Mouse (Mus musculus): ENCODE data around the gene Rgs14. TPM values are rescaled to one million over a fixed set of nuclear protein-coding genes. Genes with fewer than 3 reads are reported as not detected.

The Rgs14 gene
- polyA plus RNA-seq, 1 experiment from 2014 or later: 0.81 TPM

GRCm38 (mm10) chr13:55361974-55362452 is 7.5 kb upstream of the Rgs14 start:
- WGBS: under 1% methylated on average over 32 of the region's 32 CpGs
- peaks cover 37% of the 10 kb centered on the region for H3K4me1 ChIP-seq
- ATAC-seq (ENCODE audit: low FRiP score): peak; percentile 51
- peak overlapping the region; percentile 98 for H3K4me3 ChIP-seq (replicated peaks)
- H3K27me3 ChIP-seq (replicated peaks): peaks cover 8% of the 10 kb centered on the region
- peaks cover 21% of the 10 kb centered on the region for H3K36me3 ChIP-seq
- H3K27ac ChIP-seq (replicated peaks): peak overlapping the region; percentile 87
- H3K9me3 ChIP-seq (replicated peaks): no peaks in the 10 kb centered on the region
- peak overlapping the region; percentile 90 for H3K4me2 ChIP-seq
- peak overlapping the region; percentile 89 for H3K9ac ChIP-seq (replicated peaks)

- Histone ChIP-seq H3K4me3 (replicated peaks) (peak within 1 kb of the TSS; percentile 98), H3K36me3 (peaks cover 19% of the 10 kb centered on the region), H3K4me2 (peak within 1 kb of the TSS; percentile 90), H3K4me1 (peaks cover 37% of the 10 kb centered on the region), H3K9ac (replicated peaks) (peak within 1 kb of the TSS; percentile 89), H3K27me3 (replicated peaks) (peaks cover 12% of the 10 kb centered on the region), H3K27ac (replicated peaks) (peak within 1 kb of the TSS; percentile 87), H3K9me3 (replicated peaks) (no peaks in the 10 kb centered on the region)
- ATAC-seq (ENCODE audit: low FRiP score): peak; percentile 99
- under 1% methylated on average over 35 of the region's 35 CpGs for WGBS
Observed at GRCm38 (mm10) chr13:55362453-55363060, 7.0 kb upstream of the Rgs14 start, which contains the start of gene Lman2. Gene Lman2 (minus strand): TSS chr13:55362783.

- ATAC-seq (ENCODE audit: low FRiP score): no peak
- H3K9me3 ChIP-seq (replicated peaks): no peaks in the 10 kb centered on the region
- no peaks in the 10 kb centered on the region for H3K4me1 ChIP-seq
- H3K27ac ChIP-seq (replicated peaks): no peak overlapping the region
- H3K36me3 ChIP-seq: no peaks in the 10 kb centered on the region
- H3K9ac ChIP-seq (replicated peaks): no peak overlapping the region
- H3K4me3 ChIP-seq (replicated peaks): no peak overlapping the region
- H3K27me3 ChIP-seq (replicated peaks): peaks cover 25% of the 10 kb centered on the region
- no peak overlapping the region for H3K4me2 ChIP-seq
- WGBS: 81% methylated on average over 7 of the region's 7 CpGs
Observed at GRCm38 (mm10) chr13:55368401-55368800, 1.1 kb upstream of the Rgs14 start.

- WGBS: 62% methylated on average over 3 of the region's 3 CpGs
- no peak overlapping the region for H3K4me3 ChIP-seq (replicated peaks)
- H3K9ac ChIP-seq (replicated peaks): no peak overlapping the region
- peaks cover 33% of the 10 kb centered on the region for H3K27me3 ChIP-seq (replicated peaks)
- H3K36me3 ChIP-seq: no peaks in the 10 kb centered on the region
- no peaks in the 10 kb centered on the region for H3K9me3 ChIP-seq (replicated peaks)
- no peak for ATAC-seq (ENCODE audit: low FRiP score)
- no peaks in the 10 kb centered on the region for H3K4me1 ChIP-seq
- H3K27ac ChIP-seq (replicated peaks): no peak overlapping the region
- H3K4me2 ChIP-seq: no peak overlapping the region
Observed at GRCm38 (mm10) chr13:55370234-55370633, 702 bp downstream of the Rgs14 start.

GRCm38 (mm10) chr13:55371007-55371681 is 1.6 kb downstream of the Rgs14 start:
- 73% methylated on average over 8 of the region's 8 CpGs for WGBS
- H3K36me3 ChIP-seq: no peaks in the 10 kb centered on the region
- no peak overlapping the region for H3K27ac ChIP-seq (replicated peaks)
- ATAC-seq (ENCODE audit: low FRiP score): no peak
- no peaks in the 10 kb centered on the region for H3K4me1 ChIP-seq
- no peak overlapping the region for H3K9ac ChIP-seq (replicated peaks)
- no peak overlapping the region for H3K4me2 ChIP-seq
- H3K27me3 ChIP-seq (replicated peaks): peaks cover 37% of the 10 kb centered on the region
- no peak overlapping the region for H3K4me3 ChIP-seq (replicated peaks)
- no peaks in the 10 kb centered on the region for H3K9me3 ChIP-seq (replicated peaks)

GRCm38 (mm10) chr13:55371740-55372139 is 2.2 kb downstream of the Rgs14 start:
- peaks cover 37% of the 10 kb centered on the region for H3K27me3 ChIP-seq (replicated peaks)
- WGBS: 66% methylated on average over 5 of the region's 5 CpGs
- no peak overlapping the region for H3K9ac ChIP-seq (replicated peaks)
- no peaks in the 10 kb centered on the region for H3K4me1 ChIP-seq
- no peaks in the 10 kb centered on the region for H3K9me3 ChIP-seq (replicated peaks)
- ATAC-seq (ENCODE audit: low FRiP score): no peak
- no peak overlapping the region for H3K4me3 ChIP-seq (replicated peaks)
- no peak overlapping the region for H3K4me2 ChIP-seq
- no peak overlapping the region for H3K27ac ChIP-seq (replicated peaks)
- no peaks in the 10 kb centered on the region for H3K36me3 ChIP-seq

- ATAC-seq (ENCODE audit: low FRiP score): no peak
- no peak overlapping the region for H3K27ac ChIP-seq (replicated peaks)
- no peaks in the 10 kb centered on the region for H3K36me3 ChIP-seq
- no peaks in the 10 kb centered on the region for H3K9me3 ChIP-seq (replicated peaks)
- no peak overlapping the region for H3K4me3 ChIP-seq (replicated peaks)
- H3K27me3 ChIP-seq (replicated peaks): peaks cover 52% of the 10 kb centered on the region
- no peak overlapping the region for H3K4me2 ChIP-seq
- H3K9ac ChIP-seq (replicated peaks): no peak overlapping the region
- 58% methylated on average over 6 of the region's 6 CpGs for WGBS
- peaks cover 3% of the 10 kb centered on the region for H3K4me1 ChIP-seq
Observed at GRCm38 (mm10) chr13:55374206-55374924, 4.8 kb downstream of the Rgs14 start.

GRCm38 (mm10) chr13:55375877-55376276 is 6.3 kb downstream of the Rgs14 start:
- 73% methylated on average over 2 of the region's 2 CpGs for WGBS

GRCm38 (mm10) chr13:55378907-55379580 is 9.5 kb downstream of the Rgs14 start:
- Histone ChIP-seq H3K9me3 (replicated peaks) (no peaks in the 10 kb centered on the region), H3K4me3 (replicated peaks) (no peak overlapping the region), H3K27ac (replicated peaks) (no peak overlapping the region), H3K9ac (replicated peaks) (no peak overlapping the region), H3K27me3 (replicated peaks) (peaks cover 67% of the 10 kb centered on the region), H3K36me3 (no peaks in the 10 kb centered on the region), H3K4me2 (no peak overlapping the region; the same call in 1 of the 2 replicates), H3K4me1 (peaks cover 4% of the 10 kb centered on the region)
- no peak for ATAC-seq (ENCODE audit: low FRiP score)
- WGBS: 5% methylated on average over 32 of the region's 32 CpGs

More at GRCm38 (mm10) chr13:55375877-55376276, 6.3 kb downstream of the Rgs14 start:
- Histone ChIP-seq H3K27ac (replicated peaks) (no peak overlapping the region), H3K4me3 (replicated peaks) (no peak overlapping the region), H3K4me1 (peaks cover 4% of the 10 kb centered on the region), H3K9me3 (replicated peaks) (no peaks in the 10 kb centered on the region), H3K4me2 (no peak overlapping the region), H3K9ac (replicated peaks) (no peak overlapping the region), H3K27me3 (replicated peaks) (peaks cover 63% of the 10 kb centered on the region), H3K36me3 (no peaks in the 10 kb centered on the region)
- no peak for ATAC-seq (ENCODE audit: low FRiP score)

GRCm38 (mm10) chr13:55381790-55382189 is 12.3 kb downstream of the Rgs14 start:
- no peaks in the 10 kb centered on the region for H3K36me3 ChIP-seq
- H3K4me1 ChIP-seq: peaks cover 4% of the 10 kb centered on the region
- H3K4me3 ChIP-seq (replicated peaks): no peak overlapping the region
- 83% methylated on average over 4 of the region's 4 CpGs for WGBS
- H3K27me3 ChIP-seq (replicated peaks): peaks cover 56% of the 10 kb centered on the region
- H3K9ac ChIP-seq (replicated peaks): no peak overlapping the region
- no peak overlapping the region for H3K4me2 ChIP-seq
- no peak for ATAC-seq (ENCODE audit: low FRiP score)
- H3K9me3 ChIP-seq (replicated peaks): no peaks in the 10 kb centered on the region
- no peak overlapping the region for H3K27ac ChIP-seq (replicated peaks)

GRCm38 (mm10) chr13:55390644-55391043 is 21.1 kb downstream of the Rgs14 start:
- Histone ChIP-seq H3K4me2 (no peak overlapping the region), H3K27me3 (replicated peaks) (no peaks in the 10 kb centered on the region), H3K4me3 (replicated peaks) (no peak overlapping the region), H3K4me1 (no peaks in the 10 kb centered on the region), H3K9me3 (replicated peaks) (no peaks in the 10 kb centered on the region), H3K36me3 (no peaks in the 10 kb centered on the region), H3K27ac (replicated peaks) (no peak overlapping the region), H3K9ac (replicated peaks) (no peak overlapping the region)
- no peak for ATAC-seq (ENCODE audit: low FRiP score)
- WGBS: 81% methylated on average over 3 of the region's 3 CpGs

Measured in neural tube, embryonic 15.5 days (tissue).